Mouse (Mus musculus): ENCODE results near the gene Mfsd5.

Gene Mfsd5

DNA sequence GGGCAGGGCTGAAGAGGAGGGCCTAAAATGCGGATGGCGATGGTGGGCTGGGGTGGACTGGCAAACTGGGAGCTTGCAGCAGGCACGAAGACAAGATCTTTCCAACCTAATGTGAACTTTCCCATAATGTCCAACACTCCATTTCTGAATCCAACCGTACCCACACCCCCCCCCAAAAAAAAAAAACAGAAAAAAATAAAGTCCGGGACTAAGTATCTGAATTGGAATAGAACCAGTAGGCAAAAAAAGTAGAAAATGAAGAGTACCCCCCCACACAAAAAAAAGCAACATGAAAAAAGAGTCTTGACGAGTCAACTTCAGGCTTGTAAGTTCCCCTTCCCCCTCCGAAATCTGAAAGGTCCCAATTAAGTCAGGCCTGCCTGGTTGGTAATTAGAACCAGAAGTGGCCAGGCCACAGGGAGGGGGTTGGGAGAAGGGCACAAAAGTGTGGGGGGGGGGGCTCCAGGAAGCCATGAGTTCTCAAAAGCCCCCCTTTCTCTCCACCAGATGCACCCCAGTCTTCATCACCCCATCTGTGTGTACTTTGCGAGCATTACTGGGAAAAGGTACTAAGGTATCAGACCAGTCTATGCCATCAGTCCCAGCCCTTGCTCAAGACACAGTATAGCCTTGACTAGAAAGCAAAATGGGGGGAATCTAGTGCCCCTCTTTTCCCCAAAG lies 31.0 kb upstream of the Mfsd5 start:
- DNase-seq (ENCODE audit: low spot score): no peak

- DNase-seq (ENCODE audit: low spot score): no peak
These were observed 30.5 kb upstream of the Mfsd5 start for GRCm38 (mm10) chr15:102248812-102249191.

- no peak for DNase-seq (ENCODE audit: low spot score)
These were observed 30.0 kb upstream of the Mfsd5 start for GRCm38 (mm10) chr15:102249251-102249691.

DNA sequence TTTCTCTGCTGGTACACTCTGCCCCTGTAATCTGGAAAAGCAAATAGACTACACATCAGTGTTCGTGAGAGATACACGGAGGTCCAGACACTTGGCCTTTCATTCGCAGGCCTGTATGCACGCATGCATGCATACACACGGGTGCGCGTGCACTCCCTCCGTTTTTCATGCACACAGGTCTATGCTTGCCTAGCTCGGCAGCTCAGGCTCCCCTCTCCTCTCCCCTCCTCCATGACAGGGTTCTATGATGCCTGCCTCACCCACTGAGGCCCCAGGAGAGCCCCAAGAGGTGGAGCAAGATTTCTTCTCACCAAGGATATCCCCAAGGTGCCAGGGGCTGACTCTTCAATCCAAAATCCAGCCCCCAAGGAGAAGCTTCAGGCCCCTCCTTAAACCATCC lies 29.3 kb upstream of the Mfsd5 start:
- no peak for DNase-seq (ENCODE audit: low spot score)

DNA sequence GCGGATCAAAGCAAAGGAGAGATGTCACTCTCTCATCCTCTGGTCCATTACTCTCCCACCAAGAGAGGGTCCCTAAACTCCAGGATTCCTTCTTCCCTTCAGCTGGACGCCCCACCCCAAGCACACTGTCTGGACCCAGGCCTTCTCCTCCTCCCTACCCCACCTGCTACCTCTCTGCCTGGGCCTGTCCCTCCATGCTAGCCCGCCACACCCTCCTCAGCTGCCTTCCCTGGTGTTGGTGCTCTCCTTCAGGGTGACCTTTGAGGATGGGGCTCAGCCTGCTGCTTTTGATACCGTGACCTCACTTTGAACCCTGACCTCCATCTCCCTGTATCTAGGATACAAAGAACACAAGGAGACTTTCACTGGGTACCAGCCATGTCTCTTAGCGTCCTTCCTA lies 28.7 kb upstream of the Mfsd5 start:
- DNase-seq (ENCODE audit: low spot score): no peak

DNA sequence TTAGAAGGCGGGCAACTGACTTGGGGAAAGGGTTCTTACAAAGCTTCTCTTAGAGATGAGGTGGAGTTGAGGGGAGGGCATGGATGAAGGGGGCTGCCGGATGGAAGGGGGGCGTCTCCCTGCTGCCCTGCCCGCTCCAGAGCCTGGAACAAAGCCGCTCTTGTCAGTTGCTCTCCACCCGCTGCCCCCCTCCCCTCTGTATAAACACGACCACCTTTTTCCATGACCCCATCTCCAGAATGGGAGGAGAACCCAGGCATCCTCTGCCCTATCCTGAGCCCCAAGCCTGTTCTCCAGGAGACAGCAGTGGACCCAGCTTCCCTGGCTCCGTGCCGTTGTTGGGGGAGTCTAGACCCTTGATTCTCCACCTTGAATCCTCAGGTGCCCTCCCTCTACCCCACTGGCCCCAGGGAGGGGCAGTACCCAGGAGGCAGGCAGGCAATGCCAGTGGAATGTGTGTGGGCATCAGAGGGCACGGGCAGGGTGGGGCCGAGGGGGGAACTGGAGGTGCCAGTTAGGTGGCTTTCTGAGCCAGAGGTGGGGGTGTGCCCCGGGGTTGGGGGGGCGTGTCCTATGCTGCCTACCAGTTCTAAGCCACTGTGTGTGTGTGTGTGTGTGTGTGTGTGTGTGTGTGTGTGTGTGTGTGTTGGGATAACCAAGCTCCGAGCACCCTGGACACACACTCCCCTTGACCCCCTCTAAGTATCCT lies 23.6 kb upstream of the Mfsd5 start:
- DNase-seq (ENCODE audit: low spot score): no peak

DNA sequence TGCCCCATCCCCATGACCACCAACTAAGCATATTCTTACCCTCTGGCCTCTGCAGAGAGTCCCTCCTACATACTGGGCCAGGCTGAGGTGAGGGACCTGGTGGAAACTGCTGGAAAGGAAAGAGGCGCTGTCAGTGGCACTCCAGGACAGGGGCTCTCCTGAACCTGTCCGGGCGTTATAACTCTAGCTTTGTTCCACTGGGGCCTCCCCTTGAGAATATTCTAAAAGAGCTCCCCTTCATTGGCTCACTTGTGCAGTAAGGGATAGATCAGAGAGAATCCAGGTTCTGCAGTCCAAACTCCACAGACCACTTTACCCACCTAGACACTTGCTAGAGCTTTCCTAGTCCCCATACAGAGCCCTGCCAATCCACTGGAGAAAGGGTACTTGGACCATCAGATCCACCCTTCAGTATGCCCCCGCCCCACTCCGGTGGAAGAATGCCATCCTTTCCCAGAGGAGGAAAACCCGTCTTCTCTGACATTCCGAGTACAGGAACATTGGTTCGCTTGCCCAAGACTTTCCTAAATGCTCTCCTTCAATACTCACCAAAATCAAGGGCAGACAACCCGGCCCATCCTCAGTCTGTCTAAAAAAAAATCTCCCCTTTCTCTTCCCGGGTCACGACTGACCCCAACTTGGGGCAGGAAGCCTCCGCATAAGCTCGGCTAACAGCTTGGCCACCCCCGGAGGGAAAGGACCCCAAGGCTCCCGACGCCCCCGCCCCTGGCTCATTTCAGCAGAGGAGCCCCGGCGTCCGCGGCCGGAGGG lies 22.6 kb upstream of the Mfsd5 start:
- no peak for DNase-seq (ENCODE audit: low spot score)

GRCm38 (mm10) chr15:102257202-102258075 lies 21.8 kb upstream of the Mfsd5 start, which contains the start of gene Rarg:
Rarg (minus strand) TSS chr15:102257517.
- no peak for DNase-seq (ENCODE audit: low spot score)

GRCm38 (mm10) chr15:102258076-102258470 lies 21.2 kb upstream of the Mfsd5 start:
- peak; percentile 60 for DNase-seq (ENCODE audit: low spot score)

DNA sequence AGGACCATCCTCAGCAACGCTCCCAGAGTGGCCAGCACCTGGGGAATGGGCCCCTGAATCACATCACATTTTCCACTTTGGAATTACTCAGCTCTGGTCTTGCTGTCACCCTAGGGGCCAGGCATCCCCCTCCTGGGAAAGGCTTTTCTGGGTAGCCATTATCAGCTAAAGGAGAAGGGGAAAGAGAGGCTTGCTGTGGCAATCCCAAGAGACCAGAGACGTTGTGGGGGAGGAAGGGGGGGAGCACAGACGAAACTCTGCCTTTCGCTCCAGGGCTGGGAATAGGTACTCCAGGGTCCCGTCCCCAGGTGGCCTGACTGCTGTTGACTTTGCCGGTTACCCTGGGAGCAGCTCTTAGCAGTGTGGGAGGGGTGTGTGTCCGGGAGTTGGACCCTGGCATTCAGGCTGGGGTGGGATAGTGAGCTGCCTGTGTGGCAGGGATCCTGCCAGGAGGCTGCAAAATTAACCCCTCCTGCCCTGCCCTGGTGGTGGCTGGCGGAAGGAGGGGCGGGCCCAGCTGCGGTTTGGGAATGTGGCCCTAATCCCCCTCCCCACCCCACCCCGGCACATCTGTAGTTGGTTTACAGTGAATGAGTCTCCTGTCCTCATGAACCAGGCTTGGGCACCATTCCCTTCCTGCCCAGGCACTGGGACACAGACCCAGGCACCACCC lies 20.5 kb upstream of the Mfsd5 start:
- no peak for DNase-seq (ENCODE audit: low spot score)

DNA sequence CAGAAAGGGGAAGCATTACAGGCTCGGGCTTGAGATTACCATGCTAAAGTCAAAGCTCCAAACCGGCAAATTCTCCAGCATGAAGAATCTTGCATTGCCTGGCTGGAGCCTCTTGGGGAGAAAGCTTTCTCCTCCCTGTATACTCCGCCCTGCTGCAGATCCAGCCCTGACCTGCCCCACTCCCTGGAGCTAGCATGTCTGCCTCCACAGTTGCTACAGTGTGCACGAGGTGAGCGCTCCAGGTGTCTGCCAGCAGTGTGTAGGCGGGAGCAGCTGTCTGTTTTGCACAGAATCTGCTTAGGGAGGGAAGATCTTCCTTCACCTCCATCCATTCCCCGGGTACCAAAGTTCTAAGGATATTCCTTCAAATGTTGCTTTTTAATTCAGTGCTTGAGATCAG lies 16.7 kb upstream of the Mfsd5 start:
- DNase-seq (ENCODE audit: low spot score): no peak

GRCm38 (mm10) chr15:102263037-102263436 lies 16.2 kb upstream of the Mfsd5 start:
- DNase-seq (ENCODE audit: low spot score): no peak

GRCm38 (mm10) chr15:102265548-102265947 lies 13.7 kb upstream of the Mfsd5 start:
- no peak for DNase-seq (ENCODE audit: low spot score)

GRCm38 (mm10) chr15:102270274-102270960 lies 8.8 kb upstream of the Mfsd5 start, which contains the start of gene Gm9918:
Gm9918 (plus strand) TSS chr15:102270563.
- DNase-seq (ENCODE audit: low spot score): no peak

GRCm38 (mm10) chr15:102271441-102271840 lies 7.8 kb upstream of the Mfsd5 start:
- DNase-seq (ENCODE audit: low spot score): no peak

DNA sequence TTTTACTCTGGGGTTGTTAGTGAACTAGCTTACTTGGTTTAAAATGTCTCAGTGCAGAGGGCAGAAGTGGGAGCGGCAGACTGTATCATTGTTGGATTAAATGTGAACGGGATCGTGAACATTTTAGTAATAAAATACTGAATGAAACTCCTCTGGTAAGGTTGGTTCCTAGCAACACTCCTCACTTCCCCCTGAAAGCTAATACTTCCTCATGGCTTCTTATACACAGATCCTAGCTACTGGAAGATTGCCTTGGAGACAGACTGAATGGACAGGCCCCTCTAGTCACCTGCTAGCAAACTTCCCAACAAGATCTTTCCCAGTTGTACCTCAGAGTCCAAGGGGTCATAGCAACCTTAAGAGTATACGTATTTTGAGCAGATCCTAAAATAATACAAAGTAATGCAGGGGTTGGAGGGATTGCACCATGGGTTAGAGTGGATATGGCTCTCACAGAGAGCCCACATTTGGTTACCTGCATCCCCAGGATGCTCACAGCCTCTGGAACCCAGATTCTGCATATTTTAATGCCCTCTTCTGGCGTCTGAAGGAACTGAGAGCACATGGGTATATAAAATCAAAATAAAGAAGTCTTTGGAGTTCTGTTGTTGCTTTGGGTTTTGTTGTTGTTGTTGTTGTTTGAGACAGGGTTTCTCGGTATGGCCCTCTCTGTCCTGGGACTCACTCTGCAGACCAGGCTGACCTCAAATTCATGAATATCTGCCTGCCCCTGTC lies 5.1 kb upstream of the Mfsd5 start:
- no peak for DNase-seq (ENCODE audit: low spot score)

- no peak for DNase-seq (ENCODE audit: low spot score)
These were observed 545 bp upstream of the Mfsd5 start for GRCm38 (mm10) chr15:102278726-102279091.

DNA sequence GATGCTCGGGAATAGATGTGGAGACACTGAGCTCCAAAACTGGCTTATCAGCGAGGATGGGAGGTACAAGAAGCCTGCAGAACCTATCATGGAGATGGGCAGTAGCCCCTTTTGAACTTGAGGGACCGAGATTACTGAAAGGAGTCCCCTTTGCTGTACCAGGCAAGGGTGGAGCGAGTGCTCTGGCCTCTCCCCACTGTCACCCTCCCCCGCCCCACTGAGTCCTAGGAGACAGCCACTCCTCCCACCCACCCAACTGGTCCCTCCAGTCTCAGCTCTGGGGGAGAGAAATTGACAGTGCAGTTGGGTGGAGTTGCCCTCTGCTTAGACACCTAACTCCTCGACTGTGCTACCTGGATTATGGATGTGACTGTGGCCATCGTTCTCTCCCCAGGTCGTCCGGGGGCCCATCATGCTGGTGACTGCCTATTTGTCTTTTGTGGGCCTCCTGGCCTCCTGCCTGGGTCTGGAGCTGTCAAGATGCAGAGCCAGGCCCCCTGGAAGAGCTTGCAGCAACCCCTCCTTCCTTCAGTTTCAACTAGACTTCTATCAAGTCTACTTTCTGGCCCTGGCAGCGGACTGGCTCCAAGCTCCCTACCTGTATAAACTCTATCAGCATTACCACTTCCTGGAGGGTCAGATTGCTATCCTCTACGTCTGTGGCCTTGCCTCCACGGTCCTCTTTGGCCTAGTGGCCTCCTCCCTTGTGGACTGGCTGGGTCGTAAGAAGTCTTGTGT lies 698 bp downstream of the Mfsd5 start:
- peak; percentile 29 for DNase-seq (ENCODE audit: low spot score)

- DNase-seq (ENCODE audit: low spot score): no peak
These were observed 1.4 kb downstream of the Mfsd5 start for GRCm38 (mm10) chr15:102280623-102281022.

Data from yolk sac, embryonic 10.5 days (tissue).